Mouse (Mus musculus) midbrain, embryonic 14.5 days (tissue): ENCODE results near the gene Gm20388. TPM values are rescaled to one million over a fixed set of nuclear protein-coding genes. Genes with fewer than 3 reads are reported as not detected.

Experiments
- ATAC-seq: fragments of 200-750 bp; cut with Nextera tagmentation; 2 replicates; pipeline ENCODE4 v1.8.0; 2017; ENCODE audit warnings: moderate number of reproducible peaks, moderate library complexity; ENCODE audit not compliant: low FRiP score, low TSS enrichment
- DNase-seq: peaks from one replicate; pipeline ENCODE4 v3.0.0-alpha.2; 2015
- H3K27ac ChIP-seq: fragments of 300-500 bp; sonication (generic); replicated peaks from 2 replicates; pipeline ENCODE4 v1.5.1; 2014; ENCODE audit warnings: mild to moderate bottlenecking, low read depth, low read length, moderate library complexity
- H3K27me3 ChIP-seq: fragments of 300-500 bp; sonication (generic); 2 replicates; pipeline ENCODE4 v1.6.1; 2014; ENCODE audit warnings: low read length, control low read depth, mixed read lengths; ENCODE audit not compliant: control insufficient read depth, insufficient read depth
- H3K36me3 ChIP-seq: fragments of 300-500 bp; sonication (generic); 2 replicates; pipeline ENCODE4 v1.6.1; 2014; ENCODE audit warnings: low read length, control low read depth; ENCODE audit not compliant: control insufficient read depth, insufficient read depth
- H3K4me1 ChIP-seq: fragments of 300-500 bp; sonication (generic); 2 replicates; pipeline ENCODE4 v1.6.1; 2014; ENCODE audit warnings: mild to moderate bottlenecking, antibody characterized with exemption, low read length, control low read depth; ENCODE audit not compliant: control insufficient read depth, insufficient read depth
- H3K4me2 ChIP-seq: fragments of 300-500 bp; sonication (generic); 2 replicates; pipeline ENCODE4 v1.6.1; 2014; ENCODE audit warnings: mild to moderate bottlenecking, low read length, moderate library complexity
- H3K4me3 ChIP-seq: fragments of 300-500 bp; sonication (generic); replicated peaks from 2 replicates; pipeline ENCODE4 v1.5.1; 2014; ENCODE audit warnings: low read depth, low read length
- H3K9ac ChIP-seq: fragments of 300-500 bp; sonication (generic); replicated peaks from 2 replicates; pipeline ENCODE4 v1.6.1; 2014; ENCODE audit warnings: mild to moderate bottlenecking, low read length, moderate library complexity
- H3K9me3 ChIP-seq: fragments of 300-500 bp; sonication (generic); 2 replicates; pipeline ENCODE4 v1.6.1; 2016; ENCODE audit warnings: low read length, control low read depth, mixed read lengths; ENCODE audit not compliant: control insufficient read depth
- WGBS: fragments of 180-500 bp; shearing (Covaris S2); extraction: QIAGEN DNeasy Blood & Tissue Kit; methylation state at CpG from one replicate; pipeline ENCODE4 v1.1.7; 2014; 5-methylcytosine and 5-hydroxymethylcytosine counted together
- polyA plus RNA-seq: library from polyadenylated mRNA; unstranded; fragments of >200 nt; fragmentation: Nextera tagmentation; extraction: Ambion mirVana; gene quantifications from 2 replicates; pipeline ENCODE4 v1.2.1, GENCODE M21; 2014

Gm20388 gene
- polyA plus RNA-seq, 1 experiment from 2014 or later: 4.1 TPM

GRCm38 (mm10) chr8:123701952-123702587 is 3791.4 kb downstream of the Gm20388 start:
- 80% methylated on average over 15 of the region's 15 CpGs for WGBS

GRCm38 (mm10) chr8:123705376-123705775 is 3794.7 kb downstream of the Gm20388 start:
- Histone ChIP-seq H3K27ac (no peak overlapping the region), H3K36me3 (no peaks in the 10 kb centered on the region), H3K27me3 (no peaks in the 10 kb centered on the region), H3K9me3 (no peaks in the 10 kb centered on the region), H3K4me3 (no peak overlapping the region), H3K4me2 (no peak overlapping the region), H3K9ac (no peak overlapping the region), H3K4me1 (no peaks in the 10 kb centered on the region)
- no peak for DNase-seq
- no peak for ATAC-seq
- 85% methylated on average over 5 of the region's 5 CpGs for WGBS

More at GRCm38 (mm10) chr8:123701952-123702587, 3791.4 kb downstream of the Gm20388 start:
- H3K36me3 ChIP-seq: no peaks in the 10 kb centered on the region
- no peak overlapping the region for H3K4me2 ChIP-seq
- H3K27me3 ChIP-seq: no peaks in the 10 kb centered on the region
- H3K9ac ChIP-seq: no peak overlapping the region
- no peak overlapping the region for H3K4me3 ChIP-seq
- DNase-seq (no peak), ATAC-seq (no peak)
- H3K27ac ChIP-seq: no peak overlapping the region
- H3K4me1 ChIP-seq: no peaks in the 10 kb centered on the region
- no peaks in the 10 kb centered on the region for H3K9me3 ChIP-seq

- Histone ChIP-seq H3K27me3 (no peaks in the 10 kb centered on the region), H3K4me1 (no peaks in the 10 kb centered on the region), H3K4me2 (no peak overlapping the region), H3K9ac (no peak overlapping the region), H3K36me3 (no peaks in the 10 kb centered on the region), H3K27ac (no peak overlapping the region), H3K9me3 (no peaks in the 10 kb centered on the region), H3K4me3 (no peak overlapping the region)
- ATAC-seq (no peak), DNase-seq (no peak)
- WGBS: 91% methylated on average over 16 of the region's 16 CpGs
Observed at GRCm38 (mm10) chr8:123707137-123707536, 3796.5 kb downstream of the Gm20388 start.

- no peak overlapping the region for H3K27ac ChIP-seq
- no peak for DNase-seq
- no peak for ATAC-seq
- H3K36me3 ChIP-seq: no peaks in the 10 kb centered on the region
- no peaks in the 10 kb centered on the region for H3K27me3 ChIP-seq
- H3K9ac ChIP-seq: no peak overlapping the region
- no peaks in the 10 kb centered on the region for H3K9me3 ChIP-seq
- WGBS: 84% methylated on average over 8 of the region's 8 CpGs
- H3K4me3 ChIP-seq: no peak overlapping the region
- no peaks in the 10 kb centered on the region for H3K4me1 ChIP-seq
- no peak overlapping the region for H3K4me2 ChIP-seq
Observed at GRCm38 (mm10) chr8:123708729-123709128, 3798.1 kb downstream of the Gm20388 start.

GRCm38 (mm10) chr8:123710335-123710734 is 3799.7 kb downstream of the Gm20388 start:
- Histone ChIP-seq H3K27me3 (no peaks in the 10 kb centered on the region), H3K4me1 (no peaks in the 10 kb centered on the region), H3K9me3 (no peaks in the 10 kb centered on the region), H3K9ac (no peak overlapping the region), H3K4me3 (no peak overlapping the region), H3K4me2 (no peak overlapping the region), H3K27ac (no peak overlapping the region), H3K36me3 (no peaks in the 10 kb centered on the region)
- no peak for ATAC-seq
- 89% methylated on average over 5 of the region's 5 CpGs for WGBS
- DNase-seq: no peak

- no peaks in the 10 kb centered on the region for H3K4me1 ChIP-seq
- 98% methylated on average over 5 of the region's 5 CpGs for WGBS
Observed at GRCm38 (mm10) chr8:123714451-123714850, 3803.8 kb downstream of the Gm20388 start.

GRCm38 (mm10) chr8:123715916-123716592 is 3805.4 kb downstream of the Gm20388 start:
- 0 out of 2 replicates have a peak, but pooled peaks cover 5% of the 10 kb centered on the region for H3K4me1 ChIP-seq
- H3K9ac ChIP-seq: no peak overlapping the region
- no peaks in the 10 kb centered on the region for H3K27me3 ChIP-seq
- no peak overlapping the region for H3K27ac ChIP-seq
- no peak overlapping the region for H3K4me3 ChIP-seq
- DNase-seq (peak; percentile 30), ATAC-seq (no peak)
- 30% methylated on average over 13 of the region's 13 CpGs for WGBS
- H3K36me3 ChIP-seq: no peaks in the 10 kb centered on the region
- no peak overlapping the region for H3K4me2 ChIP-seq
- H3K9me3 ChIP-seq: no peaks in the 10 kb centered on the region

More at GRCm38 (mm10) chr8:123714451-123714850, 3803.8 kb downstream of the Gm20388 start:
- H3K36me3 ChIP-seq: no peaks in the 10 kb centered on the region
- no peak for DNase-seq
- no peaks in the 10 kb centered on the region for H3K9me3 ChIP-seq
- H3K4me2 ChIP-seq: no peak overlapping the region
- no peaks in the 10 kb centered on the region for H3K27me3 ChIP-seq
- H3K9ac ChIP-seq: no peak overlapping the region
- H3K4me3 ChIP-seq: no peak overlapping the region
- ATAC-seq: no peak
- H3K27ac ChIP-seq: no peak overlapping the region

GRCm38 (mm10) chr8:123717104-123717503 is 3806.5 kb downstream of the Gm20388 start:
- ATAC-seq: no peak
- 47% methylated on average over 2 of the region's 2 CpGs for WGBS
- H3K27ac ChIP-seq: no peak overlapping the region

More at GRCm38 (mm10) chr8:123717104-123717503, 3806.5 kb downstream of the Gm20388 start:
- 0 out of 2 replicates have a peak, but pooled peaks cover 5% of the 10 kb centered on the region for H3K4me1 ChIP-seq
- no peak overlapping the region for H3K4me2 ChIP-seq
- H3K4me3 ChIP-seq: no peak overlapping the region
- H3K27me3 ChIP-seq: no peaks in the 10 kb centered on the region
- H3K36me3 ChIP-seq: no peaks in the 10 kb centered on the region
- H3K9ac ChIP-seq: no peak overlapping the region
- no peak for DNase-seq
- no peaks in the 10 kb centered on the region for H3K9me3 ChIP-seq
